Mouse (Mus musculus) CH12.LX (cell line): ENCODE data around the gene Fam171b.

Experiments
- CHD2 ChIP-seq: IDR thresholded peaks from 2 replicates; pipeline ENCODE4 v1.6.1; 2011; ENCODE audit warnings: low read length, improper control_type of control experiment
- CTCF ChIP-seq, 2 experiments: IDR thresholded peaks in 1 of 2; conservative IDR thresholded peaks in 1 of 2; 2 replicates each; pipeline ENCODE4 v1.5.1; 2011 to 2012; ENCODE audit warnings: low read depth in 2 of 2, low read length in 2 of 2, improper control_type of control experiment in 1 of 2, inconsistent platforms in 1 of 2, mild to moderate bottlenecking in 1 of 2, moderate library complexity in 1 of 2
- ELF1 ChIP-seq: IDR thresholded peaks from 2 replicates; pipeline ENCODE4 v1.6.1; 2014; ENCODE audit warnings: low read depth, mild to moderate bottlenecking, inconsistent platforms, low read length, improper control_type of control experiment
- EP300 ChIP-seq: IDR thresholded peaks from 2 replicates; pipeline ENCODE4 v1.6.1; 2011; ENCODE audit warnings: low read length, improper control_type of control experiment
- ETS1 ChIP-seq: conservative IDR thresholded peaks from 2 replicates; pipeline ENCODE4 v1.6.1; 2012; ENCODE audit warnings: low read depth, mild to moderate bottlenecking, inconsistent platforms, low read length, improper control_type of control experiment, moderate library complexity
- KAT2A ChIP-seq: IDR thresholded peaks from 2 replicates; pipeline ENCODE4 v1.6.1; 2012; ENCODE audit warnings: low read length, improper control_type of control experiment, inconsistent platforms; ENCODE audit not compliant: insufficient replicate concordance
- POLR2A ChIP-seq: IDR thresholded peaks from 2 replicates; pipeline ENCODE4 v1.6.1; 2011; ENCODE audit warnings: low read depth, mild to moderate bottlenecking, improper control_type of control experiment, low read length
- TCF12 ChIP-seq: IDR thresholded peaks from 2 replicates; pipeline ENCODE4 v1.6.1; 2014; ENCODE audit warnings: low read depth, mild to moderate bottlenecking, inconsistent platforms, low read length, improper control_type of control experiment

GRCm38 (mm10) chr2:83795766-83796165, 16.7 kb upstream of the Fam171b start:
- TF ChIP-seq ETS1 = no peak
- no peak for TF ChIP-seq CHD2
- no peak for TF ChIP-seq TCF12
- TF ChIP-seq POLR2A = no peak
- no peak for TF ChIP-seq CTCF (conservative IDR thresholded peaks at IDR 0.05 in 1 of 2, IDR thresholded peaks at IDR 0.05 in 1 of 2; ENCODE audit: low read depth in 2 of 2, low read length in 2 of 2)
- no peak for TF ChIP-seq KAT2A
- no peak for TF ChIP-seq ELF1
- TF ChIP-seq EP300 = no peak
